Mouse (Mus musculus) erythroblast, embryonic 14.5 days (primary cell): Measurements from ENCODE around the gene Tie1.

Source experiments
- GATA1 ChIP-seq: IDR thresholded peaks from 2 replicates; pipeline ENCODE4 v1.6.1; 2012; ENCODE audit warnings: low read length, inconsistent platforms, mixed read lengths
- TAL1 ChIP-seq: IDR thresholded peaks from 3 replicates; pipeline ENCODE4 v1.6.1; 2012; ENCODE audit warnings: low read length, inconsistent platforms, mixed read lengths

DNA sequence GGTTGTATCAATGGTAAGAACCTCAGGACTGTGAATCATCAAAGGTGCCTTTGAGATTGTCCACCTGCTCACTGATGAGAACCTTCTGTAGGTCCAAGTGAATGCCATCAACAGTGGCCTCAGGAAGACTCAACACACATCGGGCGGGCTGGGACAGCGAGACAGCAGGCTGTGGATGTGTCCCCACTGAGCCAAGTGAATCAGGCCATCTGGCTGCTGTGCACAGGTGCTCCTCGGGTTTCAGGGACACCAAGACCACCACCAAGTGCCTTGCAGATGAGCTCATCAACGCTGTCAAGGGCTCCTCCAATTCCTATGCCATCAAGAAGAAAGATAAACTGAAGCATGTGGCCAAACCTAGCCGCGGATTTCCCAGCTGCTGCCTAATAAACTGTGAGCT, 32.4 kb upstream of the Tie1 start:
- TF ChIP-seq TAL1 (no peak), GATA1 (no peak)
